Mouse (Mus musculus) layer of hippocampus, postnatal 14 days (tissue): ENCODE results near the gene Klhl5. TPM values are rescaled to one million over a fixed set of nuclear protein-coding genes. Genes with fewer than 3 reads are reported as not detected.
"Not testable (repeated sequence)": the region's sequence is repeated elsewhere in the genome, so short reads cannot be mapped to it uniquely, and the experiment has no call there.

Experiments used
- DNase-seq, 2 experiments: peaks; one replicate each; pipeline ENCODE4 v3.0.0; 2021 to 2022; ENCODE audit warnings: low spot score in 2 of 2, mixed read lengths in 1 of 2
- total RNA-seq, 2 experiments: library from RNA; stranded (reverse); gene quantifications; 2 replicates each; pipeline ENCODE4 v1.2.3; 2021

The Klhl5 gene
- total RNA-seq, 2 experiments from 2014 or later: 79.0 to 87.6 TPM

DNA sequence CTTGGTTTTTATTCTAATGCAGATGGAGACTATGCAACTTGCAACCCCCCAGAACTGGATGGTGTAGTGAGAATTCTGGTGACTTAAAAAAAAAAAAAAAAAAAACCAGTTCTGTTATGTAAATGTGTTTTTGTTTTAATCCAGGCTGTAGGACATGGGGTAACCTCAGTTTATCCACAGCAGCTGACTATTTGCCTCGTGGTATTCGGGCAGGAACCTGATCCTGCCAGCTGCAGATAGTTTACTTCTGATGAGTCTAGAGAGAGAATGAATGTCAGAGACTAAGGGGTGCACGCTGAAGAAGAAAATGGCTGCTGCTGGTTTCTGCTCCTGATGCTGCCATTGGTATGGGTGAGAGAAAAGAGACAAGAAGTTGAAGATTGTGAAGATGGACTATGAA, 11.3 kb upstream of the Klhl5 start:
- no peak for DNase-seq

DNA sequence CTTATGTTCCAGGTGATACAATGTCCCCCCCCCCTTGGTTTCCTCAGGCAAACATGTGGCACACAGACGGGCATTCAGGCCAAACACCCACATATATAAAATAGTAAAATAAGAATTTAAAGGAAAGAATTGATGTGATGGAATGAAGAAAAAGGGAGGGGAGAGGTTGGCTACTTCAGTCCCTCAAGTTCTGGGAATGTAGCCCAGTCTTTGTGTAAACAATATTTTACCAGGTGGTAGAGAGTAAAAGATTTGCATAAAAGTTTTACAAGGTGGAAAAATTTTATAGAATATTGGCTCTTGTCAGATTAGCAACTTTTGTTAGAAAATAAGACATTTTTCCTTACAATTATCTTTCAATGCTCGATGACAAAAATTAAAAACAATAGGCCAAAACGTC, 10.5 kb upstream of the Klhl5 start:
- DNase-seq: no peak

DNA sequence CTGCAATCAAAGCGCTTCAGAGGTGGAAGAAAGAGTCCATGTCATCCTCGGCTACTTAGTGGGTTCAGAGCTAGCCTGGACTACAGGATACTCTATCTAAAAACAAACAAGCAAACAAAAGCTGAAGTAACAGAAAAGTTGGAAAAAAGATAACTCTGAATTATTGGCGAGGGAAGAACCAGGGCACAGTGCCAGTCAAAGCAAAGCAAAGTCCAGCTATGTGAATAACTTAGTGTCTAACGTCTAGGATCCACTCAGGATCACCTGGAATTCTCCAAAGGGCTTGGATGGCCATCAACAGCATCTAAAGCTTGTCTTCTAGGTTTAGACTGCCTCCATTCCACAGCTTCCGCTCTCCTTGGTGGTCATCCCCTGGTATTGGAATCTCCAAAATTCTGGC, 9.9 kb upstream of the Klhl5 start:
- DNase-seq: no peak

DNA sequence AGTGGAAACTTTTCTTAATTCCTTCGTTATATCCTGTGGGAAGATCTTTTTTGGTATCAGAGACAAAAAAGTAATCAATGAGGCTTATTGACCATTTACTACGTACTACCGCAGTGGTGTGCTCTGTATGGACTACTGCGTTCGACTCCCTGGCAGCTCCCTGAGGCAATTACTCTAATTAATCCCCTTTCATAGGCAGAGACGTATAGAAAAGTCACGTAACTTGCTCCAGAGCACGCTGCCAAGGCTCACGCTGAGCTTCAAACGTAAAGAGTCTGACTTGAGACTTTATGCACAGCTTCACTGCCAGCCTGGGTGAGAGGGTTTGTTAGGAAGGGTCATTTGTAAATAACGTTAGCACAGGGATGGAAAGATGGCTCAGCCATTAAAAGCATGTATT, 7.3 kb upstream of the Klhl5 start:
- DNase-seq: no peak

DNA sequence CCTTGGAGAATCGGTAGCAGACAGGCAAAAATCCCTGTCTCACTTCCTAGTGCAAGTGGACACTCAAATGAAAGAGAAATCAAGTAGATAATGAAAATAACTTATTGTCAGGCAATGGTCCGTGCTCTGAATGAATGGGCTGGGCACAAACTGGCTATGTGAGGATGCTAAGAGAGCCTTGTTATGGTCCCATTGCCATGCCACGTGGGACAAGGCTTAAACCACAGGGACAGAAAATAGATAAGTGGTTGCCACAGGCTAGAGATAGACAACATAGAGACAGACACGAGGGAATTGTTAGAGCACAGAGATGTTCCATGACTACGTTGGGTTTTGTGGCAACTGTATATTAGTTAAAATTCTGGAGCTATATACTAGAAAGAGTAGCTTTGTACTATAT, 6.1 kb upstream of the Klhl5 start:
- DNase-seq: no peak

DNA sequence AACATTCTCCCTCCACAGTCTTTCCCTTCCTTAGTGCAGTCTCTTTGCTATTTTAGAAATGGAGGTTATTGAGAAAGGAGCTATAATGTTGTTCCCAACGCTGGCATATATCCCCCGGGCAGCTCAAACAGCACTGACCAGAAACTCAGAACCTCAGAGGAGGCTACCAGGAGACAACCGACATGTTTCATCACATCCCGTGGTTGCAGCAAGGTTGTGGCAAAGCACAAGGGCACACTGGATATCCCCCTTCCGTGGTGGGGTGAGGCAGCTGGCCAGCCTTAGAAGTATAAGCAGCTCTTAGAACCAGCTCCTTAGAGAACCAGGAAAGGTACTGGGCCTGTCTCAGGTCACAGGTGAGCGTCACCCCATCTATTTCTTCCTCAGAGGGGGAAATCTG, 5.7 kb upstream of the Klhl5 start:
- DNase-seq: no peak

DNA sequence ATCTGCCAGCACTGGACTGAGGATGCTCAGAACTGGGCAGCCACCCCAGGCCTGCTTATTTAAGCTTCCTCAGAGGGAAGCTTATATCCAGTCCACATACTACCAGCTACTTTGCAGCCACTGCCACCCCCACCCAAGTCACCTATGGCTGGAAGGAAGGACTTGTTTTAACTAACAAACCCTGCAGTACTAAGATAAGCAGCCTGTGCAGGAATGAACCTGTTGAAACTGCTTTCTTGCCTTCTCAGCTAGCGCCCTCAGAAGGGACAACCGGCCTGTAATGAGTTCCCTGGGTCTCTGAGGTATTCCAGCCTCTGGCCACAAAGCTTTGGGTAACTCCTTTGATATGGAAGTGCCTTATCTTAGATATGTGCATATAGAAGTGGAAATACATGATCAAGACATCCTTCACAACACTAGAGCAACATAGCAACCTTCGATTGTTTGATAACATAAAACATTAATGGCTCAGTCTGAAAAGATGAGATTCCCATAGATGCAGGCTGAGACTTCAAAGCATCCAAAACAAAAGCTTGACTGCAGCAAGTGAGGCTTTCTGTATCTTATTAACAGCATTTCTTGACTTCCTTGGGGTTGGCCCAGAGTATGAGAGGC, 5.2 kb upstream of the Klhl5 start:
- no peak for DNase-seq

DNA sequence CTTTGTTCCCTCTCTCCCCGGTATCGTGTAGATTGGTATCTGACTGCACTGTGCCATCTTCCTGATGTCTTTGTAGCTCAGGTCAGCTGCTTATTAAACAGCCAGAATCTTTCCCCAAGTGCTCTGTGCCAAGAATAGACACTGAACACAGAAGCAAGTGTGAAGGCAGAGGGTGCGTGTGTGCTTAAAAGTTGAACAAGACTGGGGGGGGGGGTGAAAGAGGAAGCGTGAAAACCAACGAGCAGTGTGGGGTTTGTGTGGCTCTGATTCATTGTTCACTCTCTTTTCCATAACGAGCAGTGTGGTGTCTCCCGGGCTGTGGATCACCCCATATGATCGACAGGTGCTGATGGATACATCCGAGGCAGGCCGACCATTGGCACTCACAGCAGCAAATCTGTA, 4.7 kb upstream of the Klhl5 start:
- DNase-seq: no peak

DNA sequence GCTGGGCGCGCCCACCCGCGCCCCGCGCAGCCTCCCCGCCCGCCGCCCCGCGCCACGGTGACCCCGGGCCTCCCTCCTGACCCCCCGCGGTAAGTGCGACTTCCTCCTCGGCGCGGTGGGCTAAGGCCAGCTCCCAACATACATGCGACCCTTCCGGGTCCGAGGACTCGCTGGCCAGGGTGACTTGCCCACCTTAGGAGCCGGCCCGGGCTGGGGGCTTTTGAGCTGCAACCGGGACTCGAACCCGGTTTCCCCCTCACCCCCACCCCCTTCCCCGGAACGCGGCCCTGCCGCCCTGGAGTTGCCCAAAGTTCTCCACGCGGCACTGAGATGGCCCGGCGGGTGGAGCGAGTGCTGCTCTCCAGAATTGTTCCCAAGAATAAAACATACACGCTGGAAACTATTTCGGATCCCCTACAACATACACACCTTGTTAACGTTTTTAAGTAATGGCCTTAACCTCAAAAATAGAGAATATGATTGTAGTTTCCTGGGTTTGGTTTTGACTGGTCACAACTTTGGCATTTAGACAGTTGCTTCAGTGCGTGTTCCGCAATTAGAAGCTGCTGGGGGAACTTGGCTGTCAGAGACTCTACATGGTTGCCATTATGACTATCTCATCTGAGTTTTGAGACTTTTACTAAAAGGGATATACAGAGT, 564 bp downstream of the Klhl5 start:
- peak in 1 of 2 experiments; percentile 11 for DNase-seq

DNA sequence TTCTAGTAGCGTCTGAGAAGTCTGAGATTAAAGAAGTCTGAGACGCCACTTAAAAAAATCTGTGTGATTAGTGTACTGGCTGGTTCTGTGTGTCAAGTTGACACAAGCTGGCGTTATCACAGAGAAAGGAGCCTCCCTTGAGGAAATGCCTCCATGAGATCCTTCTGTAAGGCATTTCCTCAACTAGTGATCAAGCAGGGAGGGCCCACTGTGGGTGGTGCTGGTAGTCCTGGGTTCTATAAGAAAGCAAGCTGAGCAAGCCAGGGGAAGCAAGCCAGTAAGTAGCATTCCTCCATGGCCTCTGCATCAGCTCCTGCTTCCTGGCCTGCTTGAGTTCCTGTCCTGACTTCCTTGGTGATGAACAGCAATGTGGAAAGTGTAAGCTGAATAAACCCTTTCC, 4.9 kb downstream of the Klhl5 start:
- not testable (repeated sequence) for DNase-seq

DNA sequence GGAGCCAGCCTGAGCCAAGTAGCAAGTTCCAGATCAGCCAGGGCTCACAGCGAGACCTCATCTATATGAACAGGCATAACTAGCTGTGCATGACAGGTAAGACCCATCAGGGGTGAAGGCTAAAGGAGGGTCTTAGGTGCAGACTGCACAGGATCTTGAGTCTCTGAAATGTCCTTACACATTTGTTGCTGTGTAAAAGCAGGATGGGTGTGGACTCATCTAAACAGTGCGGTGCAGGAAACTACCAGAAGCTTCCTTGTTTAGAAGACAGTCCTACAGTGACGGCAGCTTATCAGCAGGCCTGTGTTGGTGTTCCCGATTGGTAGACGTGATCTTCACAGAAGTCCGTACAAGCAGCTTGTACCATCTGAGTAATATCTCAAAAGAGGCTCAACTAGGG, 6.0 kb downstream of the Klhl5 start:
- DNase-seq: no peak

DNA sequence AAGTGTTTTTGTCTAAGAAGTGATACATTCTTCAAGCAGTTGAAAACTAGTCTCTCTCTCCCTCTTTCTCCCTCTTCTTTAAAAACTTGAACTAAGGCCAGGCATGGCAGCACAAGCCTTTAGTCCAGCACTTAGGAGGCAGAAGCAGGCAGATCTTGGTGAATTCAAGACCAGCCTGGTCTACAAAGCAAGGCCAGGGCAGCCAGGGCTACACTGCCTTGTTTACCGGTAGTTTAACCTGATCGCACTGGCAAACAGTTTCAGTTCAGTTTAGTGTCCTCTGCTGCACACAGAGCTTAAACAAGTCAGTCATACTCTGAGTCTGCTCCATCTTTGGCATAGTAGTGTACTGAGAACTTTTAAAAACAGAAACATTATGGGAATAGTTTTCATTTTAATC, 9.4 kb downstream of the Klhl5 start:
- no peak for DNase-seq

DNA sequence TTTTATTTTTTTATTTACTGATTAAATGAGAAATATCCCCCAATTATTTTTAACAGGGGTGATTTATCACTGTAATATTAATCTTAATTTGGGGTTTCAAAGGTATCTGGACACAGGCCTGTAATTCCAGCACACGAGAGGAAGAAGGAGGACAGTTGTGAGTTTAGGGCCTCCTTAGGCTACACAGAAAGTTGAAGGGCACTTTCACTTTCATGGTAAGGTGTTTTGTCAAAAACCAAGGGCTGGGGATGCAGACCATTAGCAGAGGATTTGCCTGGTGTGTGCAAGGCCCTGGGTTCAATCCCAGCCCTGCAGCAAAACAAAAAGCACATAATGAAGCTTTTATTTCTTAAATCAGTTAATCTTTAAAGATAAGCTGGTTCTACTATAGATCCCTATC, 12.2 kb downstream of the Klhl5 start:
- DNase-seq: no peak

DNA sequence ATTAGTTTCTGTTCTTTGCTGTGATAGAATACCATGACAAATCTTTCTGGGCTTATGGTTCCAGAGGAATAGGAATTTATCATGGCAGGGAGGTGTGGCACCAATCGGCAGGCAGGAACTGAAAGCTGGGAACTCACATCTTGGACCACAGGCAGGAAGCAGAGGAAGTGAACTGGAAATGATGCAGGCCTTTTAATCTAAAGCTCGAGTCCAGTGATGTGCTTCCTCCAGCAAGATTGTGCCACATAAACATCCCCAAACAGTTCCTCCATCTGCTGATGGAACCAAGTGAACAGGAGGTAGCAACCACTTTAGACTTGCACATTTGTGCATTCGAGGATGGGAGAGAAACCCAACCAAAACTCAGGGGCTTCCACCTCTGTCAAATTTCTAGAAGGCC, 12.6 kb downstream of the Klhl5 start:
- DNase-seq: no peak

DNA sequence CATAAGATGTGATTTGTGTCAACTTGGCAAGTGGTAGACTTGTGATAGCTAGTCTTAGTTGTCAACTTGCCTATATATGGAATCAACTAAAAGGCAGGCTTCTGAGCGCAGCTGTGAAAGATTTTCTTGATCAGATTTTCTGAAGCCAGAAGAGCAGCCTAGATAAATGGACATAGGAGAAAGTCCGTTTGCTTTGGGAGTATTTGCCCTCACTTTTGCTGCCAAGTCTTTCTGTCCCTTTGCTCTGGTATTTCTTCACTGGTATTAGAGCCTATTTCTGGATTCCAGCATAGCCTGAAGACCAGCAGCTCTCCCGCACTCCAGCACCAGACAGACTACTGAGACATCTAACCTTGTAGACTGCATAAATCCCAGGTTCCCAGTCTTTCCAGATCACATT, 15.3 kb downstream of the Klhl5 start:
- DNase-seq: no peak

DNA sequence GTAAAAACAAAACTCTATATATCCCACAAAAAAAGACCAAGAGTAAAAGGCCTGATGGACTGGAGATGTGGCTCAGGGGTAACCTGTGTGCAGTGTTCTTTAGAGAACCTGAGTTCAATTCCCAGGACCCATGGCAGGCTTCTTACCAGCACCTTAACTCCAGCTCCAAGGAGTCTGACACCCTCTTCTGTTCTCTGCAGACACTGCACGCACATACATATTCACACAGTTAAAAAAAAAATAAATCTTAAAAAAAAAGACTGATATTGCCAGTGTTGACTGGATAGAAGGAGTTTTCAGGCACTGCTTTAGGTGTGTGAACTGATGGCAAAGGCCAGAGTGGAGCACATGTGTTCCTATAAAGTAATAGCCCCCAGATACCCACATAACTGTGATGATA, 18.8 kb downstream of the Klhl5 start:
- no peak for DNase-seq

DNA sequence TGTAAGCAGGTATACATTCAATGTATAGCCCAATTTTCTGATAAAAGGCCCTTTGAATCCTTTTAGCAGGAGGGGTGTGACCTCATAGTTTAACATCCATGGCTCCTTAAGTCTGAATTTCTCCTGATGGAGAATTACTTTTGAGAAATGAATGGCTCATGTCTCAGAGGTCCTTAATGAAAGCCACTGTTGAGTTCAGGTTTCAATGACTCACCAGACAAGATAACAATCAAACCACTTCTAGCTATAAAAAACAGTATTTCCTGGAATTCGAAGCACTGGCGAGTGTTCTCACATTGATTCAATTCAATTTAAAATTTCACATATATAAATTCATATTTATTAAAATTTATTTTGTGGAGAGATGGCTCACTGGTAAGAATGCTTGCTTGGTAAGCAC, 21.1 kb downstream of the Klhl5 start:
- no peak for DNase-seq

DNA sequence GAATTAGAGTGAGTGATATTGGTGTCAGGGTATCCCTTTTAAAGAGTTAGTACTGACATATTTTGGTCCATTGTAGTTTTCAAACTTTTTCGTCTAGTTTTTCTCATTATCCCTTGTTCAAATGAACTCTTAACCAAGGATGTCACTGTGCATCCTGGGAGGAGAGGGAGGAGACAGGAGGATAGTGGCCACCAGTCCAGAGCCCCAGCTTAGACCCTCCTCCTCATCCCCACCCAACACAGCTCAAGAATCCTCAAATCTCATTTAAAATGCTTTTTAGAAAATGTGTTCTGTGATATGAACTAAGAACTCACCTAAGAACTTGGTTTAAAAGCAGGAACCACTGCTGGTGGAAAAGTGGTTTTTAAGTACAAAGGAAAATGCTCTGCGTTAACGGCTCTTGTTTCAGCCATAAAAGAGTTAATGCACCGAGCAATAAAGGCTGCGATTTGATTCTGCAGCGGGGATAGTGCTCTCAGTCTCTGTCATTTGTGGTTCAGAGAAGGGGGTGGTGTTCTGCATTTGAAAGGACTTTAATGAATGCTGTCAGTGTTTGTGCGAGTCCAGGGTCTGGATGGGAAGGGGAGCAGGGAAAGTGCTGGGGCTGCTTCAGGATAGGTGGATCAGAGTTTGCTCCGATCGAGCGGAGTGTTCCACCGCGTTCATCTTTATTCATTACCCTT, 23.3 kb downstream of the Klhl5 start:
- peak; percentile 57 to 79 for DNase-seq

DNA sequence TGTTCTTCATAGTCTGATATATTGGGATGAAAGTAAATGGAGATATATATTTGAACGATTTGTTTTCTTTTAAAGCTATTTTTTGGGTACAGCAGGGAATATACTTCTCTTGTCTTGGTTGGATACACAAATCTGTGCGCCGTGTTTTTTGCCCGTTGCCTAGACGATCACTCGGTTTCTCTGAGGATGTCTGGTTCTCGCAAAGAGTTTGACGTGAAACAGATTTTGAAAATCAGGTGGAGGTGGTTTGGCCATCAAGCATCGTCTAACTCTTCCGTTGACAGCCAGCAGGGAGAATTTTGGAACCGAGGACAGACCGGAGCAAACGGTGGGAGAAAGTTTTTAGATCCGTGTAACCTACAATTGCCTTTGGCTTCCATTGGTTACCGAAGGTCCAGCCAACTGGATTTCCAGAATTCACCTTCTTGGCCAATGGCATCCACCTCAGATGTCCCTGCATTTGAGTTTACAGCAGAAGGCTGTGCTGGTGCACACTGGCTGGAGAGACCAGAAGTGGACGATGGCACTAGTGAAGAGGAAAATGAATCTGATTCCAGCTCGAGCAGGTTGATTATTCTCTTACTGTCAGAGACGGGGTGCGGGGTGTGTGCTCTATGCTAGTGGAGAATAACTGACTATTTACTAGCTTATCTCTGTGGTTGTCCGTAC, 24.0 kb downstream of the Klhl5 start:
- DNase-seq: peak; percentile 49 to 57

DNA sequence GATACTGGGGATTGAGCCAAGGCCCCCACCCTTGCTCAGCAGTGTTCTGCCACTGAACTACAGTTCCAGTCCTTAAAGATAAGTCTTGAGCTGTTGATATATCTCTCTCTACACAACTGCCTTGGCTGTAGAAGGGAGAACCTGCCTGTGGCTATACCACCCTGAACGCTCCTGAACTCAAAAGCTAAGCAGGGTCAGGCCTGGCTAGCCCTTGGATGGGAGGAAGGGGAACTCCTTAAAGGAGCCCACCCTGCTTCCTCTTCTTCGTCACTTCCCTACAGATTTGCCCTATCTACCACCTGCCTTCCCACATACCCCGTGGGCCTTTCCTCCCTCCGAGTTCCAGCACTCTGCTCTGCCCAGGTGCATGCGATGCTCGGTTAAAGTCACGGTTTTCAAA, 28.8 kb downstream of the Klhl5 start:
- DNase-seq: no peak

DNA sequence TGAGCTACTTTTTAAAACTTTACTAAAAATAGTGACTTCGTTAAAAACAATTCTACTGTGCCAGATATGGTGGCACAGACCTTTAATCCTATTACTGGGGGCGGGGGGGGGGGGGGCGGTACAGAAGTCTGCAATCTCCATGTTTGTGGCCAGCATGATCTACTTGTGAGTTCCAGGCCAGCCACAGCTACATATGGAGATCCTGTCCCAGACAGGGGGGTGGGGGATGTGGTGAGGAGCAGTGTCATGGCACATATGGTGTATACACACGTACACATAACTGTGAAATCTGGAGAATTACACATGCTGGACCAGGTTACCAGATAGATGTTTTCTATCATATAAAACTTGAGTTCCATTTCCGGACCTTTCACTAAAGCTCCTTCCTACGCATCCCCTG, 29.7 kb downstream of the Klhl5 start:
- no peak for DNase-seq

DNA sequence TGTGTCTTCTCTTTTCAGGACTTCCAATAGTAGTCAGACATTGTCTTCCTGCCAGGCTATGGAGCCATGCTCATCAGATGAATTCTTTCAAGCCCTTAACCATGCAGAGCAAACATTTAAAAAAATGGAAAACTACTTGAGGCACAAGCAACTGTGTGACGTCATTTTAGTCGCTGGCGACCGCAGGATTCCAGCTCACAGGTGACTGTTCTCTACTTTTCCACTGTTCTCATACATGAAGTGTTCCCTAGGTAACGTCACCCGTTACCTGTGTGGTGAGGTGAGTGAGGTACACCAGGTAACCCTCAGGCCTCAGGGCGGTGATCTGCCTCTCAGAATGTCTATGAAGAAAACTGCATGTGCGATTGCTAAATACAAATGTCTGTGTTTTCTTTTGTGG, 33.9 kb downstream of the Klhl5 start:
- DNase-seq: no peak
